ENCODE assay signal across 33 mouse cellular contexts in genomic region chr13:108276561-108276960, GRCm38 (mm10). TPM values are rescaled to one million over a fixed set of nuclear protein-coding genes. Genes with fewer than 3 reads are reported as not detected.
DNase-seq lines count a peak whose midpoint lies in the region; ATAC-seq and TF ChIP-seq lines count a peak whose summit lies in the region.
"Had no signal": no experiment of that assay in that cellular context is flagged by ENCODE, and none has a peak within 500 bp of the region (broad histone marks: within the 10 kb centered on the region; RNA-seq: fewer than 3 reads in every experiment).

No protein-coding gene starts in this region.

- H3K36me3 ChIP-seq in hindbrain, embryonic 10.5 days: no peaks in the 10 kb centered on the region
- H3K36me3 ChIP-seq in midbrain, embryonic 11.5 days (ENCODE audit: control insufficient read depth, insufficient read depth, low read length): no peaks in the 10 kb centered on the region
- H3K36me3 ChIP-seq: forebrain, embryonic 10.5 days; forebrain, embryonic 15.5 days; G1E; heart, embryonic 10.5 days; heart, embryonic 15.5 days; hindbrain, embryonic 13.5 days; limb, embryonic 12.5 days; midbrain, embryonic 10.5 days; stomach, embryonic 15.5 days had no signal

- H3K27ac ChIP-seq in hindbrain, embryonic 10.5 days: no peak overlapping the region
- H3K27ac ChIP-seq in midbrain, embryonic 11.5 days (ENCODE audit: low read depth, low read length): no peak overlapping the region
- H3K27ac ChIP-seq: forebrain, embryonic 10.5 days; forebrain, embryonic 15.5 days; gastrocnemius, adult 2 months; heart, embryonic 10.5 days; heart, embryonic 15.5 days; hindbrain, embryonic 13.5 days; kidney, postnatal 0 days; limb, embryonic 12.5 days; lung, embryonic 15.5 days; midbrain, embryonic 10.5 days; stomach, embryonic 15.5 days had no signal

- H3K4me3 ChIP-seq in hindbrain, embryonic 10.5 days: no peak overlapping the region
- H3K4me3 ChIP-seq in midbrain, embryonic 11.5 days (ENCODE audit: low read depth, low read length): no peak overlapping the region
- H3K4me3 ChIP-seq: forebrain, embryonic 10.5 days; forebrain, embryonic 15.5 days; gastrocnemius, adult 2 months; heart, embryonic 10.5 days; heart, embryonic 15.5 days; hindbrain, embryonic 13.5 days; limb, embryonic 12.5 days; lung, embryonic 15.5 days; midbrain, embryonic 10.5 days; stomach, embryonic 15.5 days had no signal

- no peak for TF ChIP-seq CTCF in brain, embryonic 14.5 days (IDR thresholded peaks at IDR 0.05; ENCODE audit: borderline replicate concordance, extremely low read depth, insufficient read depth, insufficient read length)

- TF ChIP-seq POLR2A in brain, embryonic 14.5 days (IDR thresholded peaks at IDR 0.05; ENCODE audit: borderline replicate concordance, extremely low read depth, insufficient read depth, insufficient read length, poor library complexity, severe bottlenecking): no peak

- ATAC-seq in midbrain, embryonic 11.5 days (ENCODE audit: low FRiP score): no peak
- ATAC-seq: forebrain, embryonic 15.5 days; intestine, embryonic 16.5 days; midbrain, embryonic 16.5 days had no signal

- H3K4me2 ChIP-seq in midbrain, embryonic 11.5 days: no peak overlapping the region
- H3K4me2 ChIP-seq: forebrain, embryonic 15.5 days; heart, embryonic 15.5 days; hindbrain, embryonic 13.5 days; limb, embryonic 12.5 days; liver, embryonic 11.5 days; lung, embryonic 15.5 days; stomach, embryonic 15.5 days had no signal

- no peaks in the 10 kb centered on the region for H3K27me3 ChIP-seq in hindbrain, embryonic 10.5 days (ENCODE audit: insufficient read depth, poor library complexity, severe bottlenecking)
- H3K27me3 ChIP-seq in midbrain, embryonic 11.5 days (ENCODE audit: control insufficient read depth, insufficient read depth, low read length): no peaks in the 10 kb centered on the region
- H3K27me3 ChIP-seq: forebrain, embryonic 15.5 days; hindbrain, embryonic 13.5 days; limb, embryonic 12.5 days; lung, embryonic 15.5 days; stomach, embryonic 15.5 days had no signal

- WGBS in hindbrain, embryonic 10.5 days: 77% methylated on average over 1 of the region's 1 CpGs
- 60% methylated on average over 1 of the region's 1 CpGs for WGBS in midbrain, embryonic 11.5 days

- peak; percentile 60 for DNase-seq in 3T3-L1 (ENCODE audit: low read depth, low spot score)
- DNase-seq in 416B (ENCODE audit: low read depth): peak; percentile 75
- peak; percentile 1 for DNase-seq in brain, embryonic 14.5 days (ENCODE audit: low read depth)
- peak; percentile 54 for DNase-seq in gonadal fat pad, adult 2 months (ENCODE audit: low read depth)
- no peak for DNase-seq in spleen, adult 12 weeks (ENCODE audit: low spot score)
- no peak for DNase-seq in left cerebral cortex, adult 11 months (ENCODE audit: low spot score)
- no peak for DNase-seq in hindbrain, embryonic 10.5 days (ENCODE audit: low spot score)
- DNase-seq in midbrain, embryonic 11.5 days (ENCODE audit: low spot score, missing footprints): no peak
- DNase-seq: adrenal gland, adult 2 months; cerebellum, adult 8-10 months; cerebellum, postnatal 36 days; gastrocnemius, adult 2 months; gastrocnemius, postnatal 36 days; kidney, adult 8-10 months; kidney, postnatal 4 days; layer of hippocampus, postnatal 36 days; lung, postnatal 4 days; right cerebral cortex, postnatal 4 days; thymus, postnatal 14 days had no signal

- no peaks in the 10 kb centered on the region for H3K9me3 ChIP-seq in hindbrain, embryonic 10.5 days
- no peaks in the 10 kb centered on the region for H3K9me3 ChIP-seq in midbrain, embryonic 11.5 days (ENCODE audit: control insufficient read depth, low read length)
- H3K9me3 ChIP-seq: forebrain, embryonic 10.5 days; forebrain, embryonic 15.5 days; G1E; heart, embryonic 10.5 days; heart, embryonic 15.5 days; hindbrain, embryonic 13.5 days; limb, embryonic 12.5 days; lung, embryonic 15.5 days; midbrain, embryonic 10.5 days; stomach, embryonic 15.5 days had no signal

- H3K9ac ChIP-seq in midbrain, embryonic 11.5 days (ENCODE audit: low read length): no peak overlapping the region
- H3K9ac ChIP-seq: forebrain, embryonic 15.5 days; heart, embryonic 15.5 days; hindbrain, embryonic 13.5 days; limb, embryonic 12.5 days; lung, embryonic 15.5 days; stomach, embryonic 15.5 days had no signal

- peaks cover 9% of the 10 kb centered on the region for H3K4me1 ChIP-seq in hindbrain, embryonic 10.5 days (replicated peaks)
- peaks cover 2% of the 10 kb centered on the region; the same call in 1 of the 2 replicates for H3K4me1 ChIP-seq in midbrain, embryonic 11.5 days (ENCODE audit: control insufficient read depth, insufficient read depth, low read length)
- H3K4me1 ChIP-seq: forebrain, embryonic 15.5 days; hindbrain, embryonic 13.5 days; stomach, embryonic 15.5 days had no signal

RNA-seq across cellular contexts. Expression of gene Depdc1b, which starts 39.6 kb away (rescaled TPM):
- 4.3 and 7.1 TPM in 2 replicates for polyA plus RNA-seq in brain, embryonic 14.5 days (2012; rRNA removed)
- polyA plus RNA-seq in gonadal fat pad, adult 2 months (2012; rRNA removed): 0.16 and 0.19 TPM in 2 replicates
- polyA plus RNA-seq in hindbrain, embryonic 10.5 days (2016; fragmentation: Nextera tagmentation; extraction: Ambion mirVana): 13.6 and 17.8 TPM in 2 replicates
- polyA plus RNA-seq in midbrain, embryonic 11.5 days (2014; fragmentation: Nextera tagmentation; extraction: Ambion mirVana): 16.8 and 17.3 TPM in 2 replicates

Comparison
In these comparisons a context has a peak if more than half of its experiments do, and no peak if none do; other contexts are left out.
1. DNase-seq: peak in 3T3-L1 (single experiment), 416B (single experiment), brain, embryonic 14.5 days (single experiment) and gonadal fat pad, adult 2 months (single experiment); none in spleen, adult 12 weeks (single experiment), left cerebral cortex, adult 11 months (single experiment), hindbrain, embryonic 10.5 days (single experiment) and midbrain, embryonic 11.5 days (single experiment).